Mouse (Mus musculus): ENCODE data around the gene Olfr31.

DNA sequence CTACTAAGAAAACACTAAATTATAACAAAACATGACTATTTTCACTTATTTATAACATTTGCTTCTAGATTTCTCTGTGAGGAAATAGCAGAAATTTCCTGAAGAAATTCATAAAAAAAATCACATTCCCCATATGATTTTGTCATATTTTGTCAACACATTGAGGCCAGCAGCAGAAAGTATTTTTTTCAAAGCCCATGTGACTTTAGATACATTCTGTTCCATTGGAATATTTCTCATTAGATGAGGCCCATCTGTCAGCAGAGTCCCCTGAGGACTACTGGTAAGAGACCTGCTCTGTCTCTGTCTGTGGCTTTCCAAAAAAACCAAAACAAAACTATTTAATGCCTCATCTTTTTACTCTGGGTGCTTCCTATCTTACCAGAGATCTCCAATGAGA, at the start of gene Olfr31:
- no peak for TF ChIP-seq GATA1 (IDR thresholded peaks at IDR 0.05; ENCODE audit: borderline replicate concordance, low read length)
- no peak for TF ChIP-seq CTCF (IDR thresholded peaks at IDR 0.05; ENCODE audit: low read depth, low read length)

Measured in G1E (cell line).